Mouse (Mus musculus) heart, postnatal 0 days (tissue): ENCODE measurements at regions not wholly inside any gene's neighbourhood (a gene's known extent, or its start where the extent isn't known, plus 50 kb on each side); places are given as distances from the start of the nearest gene placed in this dataset.

Source experiments
- CTCF ChIP-seq: IDR thresholded peaks from 2 replicates; pipeline ENCODE4 v1.5.1; 2016; ENCODE audit warnings: antibody characterized with exemption, control low read depth, low read depth
- EP300 ChIP-seq: IDR thresholded peaks from 2 replicates; pipeline ENCODE4 v1.6.1; 2016; ENCODE audit warnings: antibody characterized with exemption, low read depth

DNA sequence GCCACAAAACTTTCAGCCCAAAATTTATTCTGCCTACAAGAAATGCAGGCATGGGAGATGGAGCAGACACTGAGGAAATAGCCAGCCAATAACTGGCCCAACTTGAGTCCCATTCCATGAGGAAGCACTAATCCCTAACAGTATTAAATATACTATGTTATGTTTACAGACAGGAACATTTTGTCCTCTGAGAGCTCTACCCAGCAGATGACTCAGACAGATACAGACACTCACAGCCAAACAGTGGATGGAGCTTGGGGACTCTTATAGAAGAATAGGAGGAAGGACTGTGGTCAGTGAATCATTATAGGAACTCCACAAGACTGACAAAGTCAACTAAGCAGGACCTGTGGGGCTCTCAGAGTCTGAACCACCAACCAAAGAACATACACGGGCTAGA lies 293.8 kb upstream of the Slc7a11 start:
- no peak for TF ChIP-seq EP300
- no peak for TF ChIP-seq CTCF
